Mouse (Mus musculus): ENCODE measurements around the gene Mast4. TPM values are rescaled to one million over a fixed set of nuclear protein-coding genes. Genes with fewer than 3 reads are reported as not detected.

Gene Mast4
- polyA plus RNA-seq, 1 experiment from 2014 or later: 18.9 TPM

- no peaks in the 10 kb centered on the region for H3K9me3 ChIP-seq (ENCODE audit: control insufficient read depth, low read length)
- no peak overlapping the region for H3K27ac ChIP-seq (replicated peaks; ENCODE audit: low read depth, low read length)
- no peak overlapping the region for H3K4me3 ChIP-seq (ENCODE audit: low read depth, low read length)
- DNase-seq (ENCODE audit: low spot score) (no peak), ATAC-seq (ENCODE audit: insufficient number of reproducible peaks, low FRiP score, low TSS enrichment, low read depth) (no peak)
- no peaks in the 10 kb centered on the region for H3K27me3 ChIP-seq (ENCODE audit: control insufficient read depth, insufficient read depth, low read length)
- WGBS: 90% methylated on average over 13 of the region's 13 CpGs
- H3K4me1 ChIP-seq (ENCODE audit: control insufficient read depth, insufficient read depth, low read length): no peaks in the 10 kb centered on the region
- no peaks in the 10 kb centered on the region for H3K36me3 ChIP-seq (ENCODE audit: control insufficient read depth, insufficient read depth, low read length)
- no peak overlapping the region for H3K4me2 ChIP-seq (ENCODE audit: low read depth, severe bottlenecking)
- no peak overlapping the region for H3K9ac ChIP-seq (ENCODE audit: low read length)
Measured at GRCm38 (mm10) chr13:102946024-102946821, 388.1 kb downstream of the Mast4 start.

- no peak overlapping the region for H3K4me2 ChIP-seq (ENCODE audit: low read depth, severe bottlenecking)
- no peaks in the 10 kb centered on the region for H3K27me3 ChIP-seq (ENCODE audit: control insufficient read depth, insufficient read depth, low read length)
- H3K36me3 ChIP-seq (ENCODE audit: control insufficient read depth, insufficient read depth, low read length): no peaks in the 10 kb centered on the region
- DNase-seq (ENCODE audit: low spot score) (no peak), ATAC-seq (ENCODE audit: insufficient number of reproducible peaks, low FRiP score, low TSS enrichment, low read depth) (no peak)
- no peaks in the 10 kb centered on the region for H3K9me3 ChIP-seq (ENCODE audit: control insufficient read depth, low read length)
- no peak overlapping the region for H3K4me3 ChIP-seq (ENCODE audit: low read depth, low read length)
- no peak overlapping the region for H3K9ac ChIP-seq (ENCODE audit: low read length)
- WGBS: 93% methylated on average over 7 of the region's 7 CpGs
- H3K4me1 ChIP-seq (ENCODE audit: control insufficient read depth, insufficient read depth, low read length): no peaks in the 10 kb centered on the region
- no peak overlapping the region for H3K27ac ChIP-seq (replicated peaks; ENCODE audit: low read depth, low read length)
Measured at GRCm38 (mm10) chr13:102945450-102945849, 388.8 kb downstream of the Mast4 start.

GRCm38 (mm10) chr13:102944516-102944915, 389.8 kb downstream of the Mast4 start:
- DNase-seq (ENCODE audit: low spot score): no peak
- Histone ChIP-seq H3K4me2 (ENCODE audit: low read depth, severe bottlenecking) (no peak overlapping the region), H3K27ac (replicated peaks; ENCODE audit: low read depth, low read length) (no peak overlapping the region), H3K9me3 (ENCODE audit: control insufficient read depth, low read length) (no peaks in the 10 kb centered on the region), H3K4me1 (ENCODE audit: control insufficient read depth, insufficient read depth, low read length) (no peaks in the 10 kb centered on the region), H3K27me3 (ENCODE audit: control insufficient read depth, insufficient read depth, low read length) (no peaks in the 10 kb centered on the region), H3K36me3 (ENCODE audit: control insufficient read depth, insufficient read depth, low read length) (no peaks in the 10 kb centered on the region), H3K4me3 (ENCODE audit: low read depth, low read length) (no peak overlapping the region), H3K9ac (ENCODE audit: low read length) (no peak overlapping the region)
- WGBS: 80% methylated on average over 4 of the region's 4 CpGs
- no peak for ATAC-seq (ENCODE audit: insufficient number of reproducible peaks, low FRiP score, low TSS enrichment, low read depth)

- Histone ChIP-seq H3K4me2 (ENCODE audit: low read depth, severe bottlenecking) (no peak overlapping the region), H3K9me3 (ENCODE audit: control insufficient read depth, low read length) (no peaks in the 10 kb centered on the region), H3K9ac (ENCODE audit: low read length) (no peak overlapping the region), H3K4me1 (ENCODE audit: control insufficient read depth, insufficient read depth, low read length) (no peaks in the 10 kb centered on the region), H3K27me3 (ENCODE audit: control insufficient read depth, insufficient read depth, low read length) (no peaks in the 10 kb centered on the region), H3K27ac (replicated peaks; ENCODE audit: low read depth, low read length) (no peak overlapping the region), H3K36me3 (ENCODE audit: control insufficient read depth, insufficient read depth, low read length) (no peaks in the 10 kb centered on the region), H3K4me3 (ENCODE audit: low read depth, low read length) (no peak overlapping the region)
- ATAC-seq (ENCODE audit: insufficient number of reproducible peaks, low FRiP score, low TSS enrichment, low read depth) (no peak), DNase-seq (ENCODE audit: low spot score) (no peak)
- 81% methylated on average over 2 of the region's 2 CpGs for WGBS
Measured at GRCm38 (mm10) chr13:102942557-102942956, 391.7 kb downstream of the Mast4 start.

GRCm38 (mm10) chr13:102940476-102940875, 393.8 kb downstream of the Mast4 start:
- WGBS: 85% methylated on average over 6 of the region's 6 CpGs
- Histone ChIP-seq H3K4me2 (ENCODE audit: low read depth, severe bottlenecking) (no peak overlapping the region), H3K9me3 (ENCODE audit: control insufficient read depth, low read length) (no peaks in the 10 kb centered on the region), H3K27me3 (ENCODE audit: control insufficient read depth, insufficient read depth, low read length) (no peaks in the 10 kb centered on the region), H3K4me3 (ENCODE audit: low read depth, low read length) (no peak overlapping the region), H3K9ac (ENCODE audit: low read length) (no peak overlapping the region), H3K4me1 (ENCODE audit: control insufficient read depth, insufficient read depth, low read length) (no peaks in the 10 kb centered on the region), H3K27ac (replicated peaks; ENCODE audit: low read depth, low read length) (no peak overlapping the region), H3K36me3 (ENCODE audit: control insufficient read depth, insufficient read depth, low read length) (no peaks in the 10 kb centered on the region)
- DNase-seq (ENCODE audit: low spot score) (no peak), ATAC-seq (ENCODE audit: insufficient number of reproducible peaks, low FRiP score, low TSS enrichment, low read depth) (no peak)

GRCm38 (mm10) chr13:102936233-102936632, 398.1 kb downstream of the Mast4 start:
- H3K9me3 ChIP-seq (ENCODE audit: control insufficient read depth, low read length): no peaks in the 10 kb centered on the region
- no peak for DNase-seq (ENCODE audit: low spot score)
- 95% methylated on average over 2 of the region's 2 CpGs for WGBS
- no peak overlapping the region for H3K9ac ChIP-seq (ENCODE audit: low read length)
- H3K4me2 ChIP-seq (ENCODE audit: low read depth, severe bottlenecking): no peak overlapping the region
- H3K27me3 ChIP-seq (ENCODE audit: control insufficient read depth, insufficient read depth, low read length): no peaks in the 10 kb centered on the region
- no peak overlapping the region for H3K4me3 ChIP-seq (ENCODE audit: low read depth, low read length)
- ATAC-seq (ENCODE audit: insufficient number of reproducible peaks, low FRiP score, low TSS enrichment, low read depth): no peak
- no peaks in the 10 kb centered on the region for H3K4me1 ChIP-seq (ENCODE audit: control insufficient read depth, insufficient read depth, low read length)
- H3K27ac ChIP-seq (replicated peaks; ENCODE audit: low read depth, low read length): no peak overlapping the region
- no peaks in the 10 kb centered on the region for H3K36me3 ChIP-seq (ENCODE audit: control insufficient read depth, insufficient read depth, low read length)

- ATAC-seq (ENCODE audit: insufficient number of reproducible peaks, low FRiP score, low TSS enrichment, low read depth): no peak
- H3K4me1 ChIP-seq (ENCODE audit: control insufficient read depth, insufficient read depth, low read length): no peaks in the 10 kb centered on the region
- 84% methylated on average over 3 of the region's 3 CpGs for WGBS
- H3K27ac ChIP-seq (replicated peaks; ENCODE audit: low read depth, low read length): no peak overlapping the region
- H3K9ac ChIP-seq (ENCODE audit: low read length): no peak overlapping the region
- no peak overlapping the region for H3K4me3 ChIP-seq (ENCODE audit: low read depth, low read length)
- H3K4me2 ChIP-seq (ENCODE audit: low read depth, severe bottlenecking): no peak overlapping the region
- H3K27me3 ChIP-seq (ENCODE audit: control insufficient read depth, insufficient read depth, low read length): no peaks in the 10 kb centered on the region
- no peak for DNase-seq (ENCODE audit: low spot score)
- H3K36me3 ChIP-seq (ENCODE audit: control insufficient read depth, insufficient read depth, low read length): no peaks in the 10 kb centered on the region
- no peaks in the 10 kb centered on the region for H3K9me3 ChIP-seq (ENCODE audit: control insufficient read depth, low read length)
Measured at GRCm38 (mm10) chr13:102935788-102936187, 398.5 kb downstream of the Mast4 start.

GRCm38 (mm10) chr13:102933702-102934101, 400.6 kb downstream of the Mast4 start:
- Histone ChIP-seq H3K27ac (replicated peaks; ENCODE audit: low read depth, low read length) (no peak overlapping the region), H3K9me3 (ENCODE audit: control insufficient read depth, low read length) (no peaks in the 10 kb centered on the region), H3K36me3 (ENCODE audit: control insufficient read depth, insufficient read depth, low read length) (no peaks in the 10 kb centered on the region), H3K4me3 (ENCODE audit: low read depth, low read length) (no peak overlapping the region), H3K9ac (ENCODE audit: low read length) (no peak overlapping the region), H3K27me3 (ENCODE audit: control insufficient read depth, insufficient read depth, low read length) (no peaks in the 10 kb centered on the region), H3K4me2 (ENCODE audit: low read depth, severe bottlenecking) (no peak overlapping the region), H3K4me1 (ENCODE audit: control insufficient read depth, insufficient read depth, low read length) (no peaks in the 10 kb centered on the region)
- ATAC-seq (ENCODE audit: insufficient number of reproducible peaks, low FRiP score, low TSS enrichment, low read depth) (no peak), DNase-seq (ENCODE audit: low spot score) (no peak)
- 89% methylated on average over 5 of the region's 5 CpGs for WGBS

GRCm38 (mm10) chr13:102932434-102932833, 401.9 kb downstream of the Mast4 start:
- Histone ChIP-seq H3K4me1 (ENCODE audit: control insufficient read depth, insufficient read depth, low read length) (no peaks in the 10 kb centered on the region), H3K27ac (replicated peaks; ENCODE audit: low read depth, low read length) (no peak overlapping the region), H3K4me3 (ENCODE audit: low read depth, low read length) (no peak overlapping the region), H3K36me3 (ENCODE audit: control insufficient read depth, insufficient read depth, low read length) (no peaks in the 10 kb centered on the region), H3K9ac (ENCODE audit: low read length) (no peak overlapping the region), H3K4me2 (ENCODE audit: low read depth, severe bottlenecking) (no peak overlapping the region), H3K27me3 (ENCODE audit: control insufficient read depth, insufficient read depth, low read length) (no peaks in the 10 kb centered on the region), H3K9me3 (ENCODE audit: control insufficient read depth, low read length) (no peaks in the 10 kb centered on the region)
- no peak for DNase-seq (ENCODE audit: low spot score)
- ATAC-seq (ENCODE audit: insufficient number of reproducible peaks, low FRiP score, low TSS enrichment, low read depth): no peak
- 78% methylated on average over 9 of the region's 9 CpGs for WGBS
